ENCODE assay signal across 28 mouse cellular contexts in genomic region chr13:25085147-25085546, GRCm38 (mm10). TPM values are rescaled to one million over a fixed set of nuclear protein-coding genes. Genes with fewer than 3 reads are reported as not detected.
DNase-seq lines count a peak whose midpoint lies in the region; TF ChIP-seq lines count a peak whose summit lies in the region.
"Had no signal": no experiment of that assay in that cellular context is flagged by ENCODE, and none has a peak within 500 bp of the region (broad histone marks: within the 10 kb centered on the region; RNA-seq: fewer than 3 reads in every experiment).

No protein-coding gene starts in this region.

- no peak for TF ChIP-seq CTCF in C2C12 (IDR thresholded peaks at IDR 0.05; ENCODE audit: control insufficient read depth, insufficient read depth, insufficient read length)

- 91% methylated on average over 7 of the region's 7 CpGs for WGBS in limb, embryonic 10.5 days

- H3K4me1 ChIP-seq in limb, embryonic 10.5 days: peaks cover 19% of the 10 kb centered on the region
- H3K4me1 ChIP-seq: embryonic facial prominence, embryonic 15.5 days; forebrain, embryonic 15.5 days; intestine, embryonic 15.5 days had no signal

- intact Hi-C loops in heart, postnatal 25 days (cut with DNase I): no loop called here

- H3K4me3 ChIP-seq in C2C12 (ENCODE audit: insufficient read depth, poor library complexity, severe bottlenecking): no peak overlapping the region
- no peak overlapping the region for H3K4me3 ChIP-seq in limb, embryonic 10.5 days
- H3K4me3 ChIP-seq: embryonic facial prominence, embryonic 15.5 days; erythroblast, embryonic 14.5 days; forebrain, embryonic 10.5 days; forebrain, embryonic 15.5 days; heart, embryonic 10.5 days; hindbrain, embryonic 13.5 days; intestine, embryonic 15.5 days had no signal

- no peaks in the 10 kb centered on the region for H3K9me3 ChIP-seq in limb, embryonic 10.5 days (replicated peaks)
- H3K9me3 ChIP-seq: embryonic facial prominence, embryonic 15.5 days; forebrain, embryonic 10.5 days; forebrain, embryonic 15.5 days; heart, embryonic 10.5 days; hindbrain, embryonic 13.5 days; intestine, embryonic 15.5 days had no signal

- peaks cover 3% of the 10 kb centered on the region for H3K27me3 ChIP-seq in C2C12 (ENCODE audit: control insufficient read depth, insufficient read depth, insufficient read length)
- H3K27me3 ChIP-seq in limb, embryonic 10.5 days (ENCODE audit: low read depth, poor library complexity, severe bottlenecking): no peaks in the 10 kb centered on the region; the same call in 1 of the 2 replicates
- H3K27me3 ChIP-seq: embryonic facial prominence, embryonic 15.5 days; forebrain, embryonic 15.5 days; hindbrain, embryonic 13.5 days; intestine, embryonic 15.5 days had no signal

- H3K79me3 ChIP-seq in C2C12 (ENCODE audit: low read depth): no peaks in the 10 kb centered on the region

- no peak overlapping the region for H3K27ac ChIP-seq in limb, embryonic 10.5 days
- H3K27ac ChIP-seq: embryonic facial prominence, embryonic 15.5 days; forebrain, embryonic 10.5 days; forebrain, embryonic 15.5 days; heart, embryonic 10.5 days; hindbrain, embryonic 13.5 days; hindbrain, postnatal 0 days; intestine, embryonic 15.5 days had no signal

- H3K36me3 ChIP-seq in C2C12 (ENCODE audit: control insufficient read depth, insufficient read depth): no peaks in the 10 kb centered on the region
- no peaks in the 10 kb centered on the region for H3K36me3 ChIP-seq in limb, embryonic 10.5 days
- H3K36me3 ChIP-seq: embryonic facial prominence, embryonic 15.5 days; forebrain, embryonic 10.5 days; forebrain, embryonic 15.5 days; heart, embryonic 10.5 days; hindbrain, embryonic 13.5 days; intestine, embryonic 15.5 days had no signal

- peak; percentile 31 for DNase-seq in heart, adult 11 months
- DNase-seq in heart, postnatal 25 days (ENCODE audit: low spot score): no peak
- DNase-seq in adrenal gland, postnatal 14 days: peak; percentile 27
- peak; percentile 21 for DNase-seq in limb, embryonic 10.5 days (ENCODE audit: low spot score)
- no peak for DNase-seq in layer of hippocampus, adult 9-11 months
- DNase-seq in thymus, postnatal 4 days: no peak
- no peak for DNase-seq in urinary bladder, postnatal 14 days (ENCODE audit: low spot score)
- DNase-seq: cerebellum, adult 11 months; cerebellum, adult 8-10 months; cerebellum, postnatal 14 days; embryo, embryonic 11 days; gastrocnemius, postnatal 36 days; heart, adult 18-20 months; heart, postnatal 10 days; kidney, adult 18-20 months had no signal

- H3ac ChIP-seq in C2C12 (ENCODE audit: control insufficient read depth, insufficient read length, low read depth): no peak overlapping the region

- no peaks in the 10 kb centered on the region for H3K79me2 ChIP-seq in C2C12 (ENCODE audit: control insufficient read depth, insufficient read depth)

TF ChIP-seq in C2C12, 6 proteins besides CTCF, POLR2A, EP300 and RAD21:
- TF ChIP-seq MYOG (IDR thresholded peaks at IDR 0.05; ENCODE audit: control insufficient read depth, extremely low read depth, insufficient read length) (no peak), FOSL1 (IDR thresholded peaks at IDR 0.05; ENCODE audit: insufficient read depth, low read length, poor library complexity, severe bottlenecking) (peak; percentile 53), MYOD1 (IDR thresholded peaks at IDR 0.05; ENCODE audit: control insufficient read depth, insufficient read length, low read depth) (peak; percentile 62)

RNA-seq across cellular contexts. Expression of gene Dcdc2a, which starts 29.3 kb away (rescaled TPM):
- total RNA-seq in heart, postnatal 25 days (2021): not detected
- not detected for polyA plus RNA-seq in C2C12 (2012; fragmentation: generic; extraction: Trizol)
- 0.04 and 0.33 TPM in 2 replicates for total RNA-seq in adrenal gland, postnatal 14 days (2021)
- polyA plus RNA-seq in limb, embryonic 10.5 days (2016; fragmentation: Nextera tagmentation; extraction: Ambion mirVana): 0.73 and 1.3 TPM in 2 replicates
- total RNA-seq: common myeloid progenitor, adult 5-6 weeks; hematopoietic stem cell, adult 5-6 weeks; MEL had no signal
- polyA plus RNA-seq: CD4-positive, CD25-positive, alpha-beta regulatory T cell, adult 4 months; erythroblast, embryonic 14.5 days had no signal

Comparison
In these comparisons a context has a peak if more than half of its experiments do, and no peak if none do; other contexts are left out.
1. DNase-seq: peak in heart, adult 11 months (single experiment), adrenal gland, postnatal 14 days (single experiment) and limb, embryonic 10.5 days (single experiment); none in heart, postnatal 25 days (single experiment), layer of hippocampus, adult 9-11 months (single experiment), thymus, postnatal 4 days (single experiment) and urinary bladder, postnatal 14 days (single experiment).